Mouse (Mus musculus): Measurements from ENCODE around the gene Gm45234. TPM values are rescaled to one million over a fixed set of nuclear protein-coding genes. Genes with fewer than 3 reads are reported as not detected.

The Gm45234 gene
- total RNA-seq, 2 experiments from 2014 or later = not detected

- no peak for DNase-seq (ENCODE audit: low spot score in 2 of 2)
Measured at GRCm38 (mm10) chr6:124712918-124713317, 42.9 kb downstream of the Gm45234 start.

DNA sequence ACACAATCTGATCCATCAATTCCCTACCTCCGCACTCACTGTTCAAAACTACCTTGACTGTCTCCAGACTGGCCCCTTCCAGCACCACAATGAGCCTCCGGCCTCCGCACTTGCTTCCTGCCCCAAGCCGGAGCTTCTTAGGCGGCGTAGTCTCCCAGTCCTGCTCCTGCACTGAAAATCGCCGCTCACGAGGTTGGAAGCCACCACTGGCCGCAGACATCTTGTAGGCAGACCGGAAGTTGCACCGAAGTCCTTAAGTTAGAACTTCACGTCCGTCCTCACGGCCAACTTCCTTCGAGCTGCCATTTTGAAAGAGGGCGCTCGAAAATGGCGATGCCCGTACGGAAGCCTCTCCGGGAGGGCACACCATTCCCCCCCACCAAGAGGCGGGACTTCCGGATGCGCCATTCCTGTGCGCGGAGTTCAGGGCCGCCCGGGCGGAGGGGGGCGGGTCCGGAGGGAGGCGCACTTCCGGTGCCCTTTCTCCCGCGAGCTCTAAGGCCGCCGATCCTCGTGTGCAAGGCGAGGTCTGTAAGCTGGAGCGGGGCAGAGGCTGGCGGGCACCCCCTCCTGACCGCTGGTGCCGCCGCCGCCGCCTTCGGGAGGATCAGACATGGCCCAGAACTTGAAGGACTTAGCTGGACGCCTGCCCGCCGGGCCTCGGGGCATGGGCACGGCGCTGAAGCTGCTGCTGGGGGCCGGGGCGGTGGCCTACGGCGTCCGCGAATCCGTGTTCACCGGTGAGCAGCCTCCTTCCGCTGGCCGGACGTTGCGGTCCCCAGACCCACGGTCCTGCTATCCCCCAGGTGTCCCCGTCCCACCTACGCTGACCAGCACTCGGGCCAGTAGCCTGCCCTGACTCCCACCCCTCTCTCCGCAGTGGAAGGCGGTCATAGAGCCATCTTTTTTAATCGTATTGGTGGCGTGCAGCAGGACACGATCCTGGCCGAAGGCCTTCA, 43.7 kb downstream of the Gm45234 start, which contains the start of the genes Emg1 and Phb2:
Emg1 (minus strand) TSS at position 355 of the 959 bp plus-strand sequence.
Phb2 (plus strand) TSS at position 513 of the 959 bp plus-strand sequence.
- peak; percentile 98 to 99 for DNase-seq (ENCODE audit: low spot score in 2 of 2)

DNA sequence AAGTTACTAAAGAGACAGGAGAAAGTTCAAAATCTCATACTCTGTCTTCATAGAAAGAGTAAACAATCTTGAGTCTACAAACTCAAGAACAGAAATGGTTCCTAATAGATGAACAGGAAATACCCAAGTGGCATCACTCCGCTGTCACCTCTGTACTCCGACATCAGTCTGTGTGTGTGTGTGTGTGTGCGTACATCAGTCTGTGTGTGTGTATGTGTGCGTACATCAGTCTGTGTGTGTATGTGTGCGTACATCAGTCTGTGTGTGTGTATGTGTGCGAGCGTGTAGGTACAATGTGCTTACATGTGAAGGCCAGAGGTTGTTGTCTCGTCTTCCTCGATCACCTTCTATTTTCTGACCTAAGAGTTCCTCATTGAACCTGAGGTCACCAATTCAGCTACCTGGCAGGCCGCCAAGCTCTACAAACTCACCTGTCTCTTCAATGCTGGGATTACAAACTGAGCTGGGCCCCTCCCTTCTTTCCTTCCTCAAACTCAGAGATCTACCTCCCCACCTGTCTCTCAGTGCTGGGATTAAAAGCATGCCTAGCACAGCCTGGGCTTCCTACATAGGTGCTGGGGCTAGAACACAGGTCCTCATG, 47.4 kb downstream of the Gm45234 start:
- no peak for DNase-seq (ENCODE audit: low spot score in 2 of 2)

DNA sequence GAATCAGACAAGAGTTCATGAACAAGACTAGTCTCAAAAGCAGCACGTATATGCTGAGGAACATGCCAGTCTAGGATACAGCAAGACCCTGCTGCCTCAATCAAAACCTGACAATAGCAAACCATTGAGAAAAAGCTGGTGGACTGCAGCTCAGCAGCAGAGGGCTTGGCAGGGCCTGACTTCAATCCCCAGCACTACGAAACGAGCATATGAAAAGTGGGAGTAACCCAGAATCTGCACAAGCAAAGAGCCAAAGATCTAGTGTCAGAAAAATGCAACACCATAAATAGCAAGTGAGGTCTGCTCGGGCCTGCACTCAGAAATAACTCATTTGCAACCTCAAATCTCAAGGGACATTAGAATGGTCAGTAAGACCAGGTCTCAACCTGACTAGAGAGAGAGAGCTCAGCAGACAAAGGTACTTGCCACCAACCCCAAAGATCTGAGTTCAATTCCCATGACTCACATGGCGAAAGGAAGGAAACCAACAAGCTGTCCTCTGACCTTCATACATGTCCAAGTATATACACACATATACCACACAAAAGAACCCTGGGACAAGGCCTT, 49.7 kb downstream of the Gm45234 start:
- no peak for DNase-seq (ENCODE audit: low spot score in 2 of 2)

GRCm38 (mm10) chr6:124704417-124704816, 51.4 kb downstream of the Gm45234 start:
- DNase-seq (ENCODE audit: low spot score in 2 of 2) = no peak

DNA sequence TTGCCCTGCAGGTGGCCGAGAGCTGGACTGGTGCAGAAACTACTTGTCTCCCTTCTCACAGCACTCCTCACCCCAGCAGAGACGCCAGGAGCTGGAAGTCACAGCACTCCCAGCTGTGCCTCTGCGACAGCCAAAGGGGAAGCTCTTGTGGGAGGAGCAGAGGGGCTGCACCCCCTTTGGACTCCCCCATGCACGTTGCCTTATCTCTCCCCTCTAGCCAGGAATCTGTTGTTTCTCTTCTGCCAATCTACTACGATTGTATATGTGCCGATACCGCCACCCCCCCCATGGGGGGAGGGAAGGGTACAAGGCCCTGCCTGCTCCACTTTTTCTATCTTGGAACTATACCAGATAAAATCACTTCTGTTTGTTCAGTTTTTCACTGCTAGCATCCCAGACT, 52.0 kb downstream of the Gm45234 start:
- DNase-seq (ENCODE audit: low spot score in 2 of 2) = no peak

DNA sequence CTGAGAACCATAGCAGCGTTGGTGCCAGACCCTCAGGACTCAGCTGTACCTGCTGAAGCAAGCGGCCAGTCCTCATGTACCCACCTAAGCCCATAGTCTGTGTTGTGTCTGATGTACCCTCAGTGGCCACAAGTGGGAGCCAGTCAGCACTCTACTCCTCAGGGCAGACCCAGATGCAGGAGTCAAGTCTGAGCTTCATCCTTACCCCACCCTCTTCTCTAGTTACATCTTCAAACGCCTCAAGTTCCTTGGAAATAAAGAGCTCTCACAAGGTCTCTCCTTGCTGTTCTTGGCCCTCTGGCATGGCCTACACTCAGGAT, 53.1 kb downstream of the Gm45234 start:
- DNase-seq (ENCODE audit: low spot score in 2 of 2) = peak; percentile 57 to 65

- no peak for DNase-seq (ENCODE audit: low spot score in 2 of 2)
Measured at GRCm38 (mm10) chr6:124702102-124702783, 53.6 kb downstream of the Gm45234 start.

DNA sequence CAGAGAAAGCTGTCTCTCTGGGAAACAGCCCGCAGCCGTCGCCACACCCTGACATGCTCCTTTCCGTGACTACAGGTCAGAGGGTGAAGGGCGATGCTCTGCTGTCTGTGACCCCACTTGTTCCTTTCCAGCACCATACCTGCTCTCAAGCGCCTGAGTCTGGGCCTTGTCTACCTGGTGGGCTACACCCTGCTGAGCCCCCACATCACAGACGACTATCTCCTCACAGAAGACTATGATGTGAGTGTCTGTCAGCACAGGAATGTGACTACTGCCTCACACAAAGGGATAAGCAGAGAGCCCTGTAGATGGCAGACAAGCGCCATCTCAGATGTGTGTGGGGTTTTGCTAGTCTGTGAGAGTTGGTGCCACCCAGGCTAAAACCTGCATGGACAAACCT, 54.5 kb downstream of the Gm45234 start:
- no peak for DNase-seq (ENCODE audit: low spot score in 2 of 2)

DNA sequence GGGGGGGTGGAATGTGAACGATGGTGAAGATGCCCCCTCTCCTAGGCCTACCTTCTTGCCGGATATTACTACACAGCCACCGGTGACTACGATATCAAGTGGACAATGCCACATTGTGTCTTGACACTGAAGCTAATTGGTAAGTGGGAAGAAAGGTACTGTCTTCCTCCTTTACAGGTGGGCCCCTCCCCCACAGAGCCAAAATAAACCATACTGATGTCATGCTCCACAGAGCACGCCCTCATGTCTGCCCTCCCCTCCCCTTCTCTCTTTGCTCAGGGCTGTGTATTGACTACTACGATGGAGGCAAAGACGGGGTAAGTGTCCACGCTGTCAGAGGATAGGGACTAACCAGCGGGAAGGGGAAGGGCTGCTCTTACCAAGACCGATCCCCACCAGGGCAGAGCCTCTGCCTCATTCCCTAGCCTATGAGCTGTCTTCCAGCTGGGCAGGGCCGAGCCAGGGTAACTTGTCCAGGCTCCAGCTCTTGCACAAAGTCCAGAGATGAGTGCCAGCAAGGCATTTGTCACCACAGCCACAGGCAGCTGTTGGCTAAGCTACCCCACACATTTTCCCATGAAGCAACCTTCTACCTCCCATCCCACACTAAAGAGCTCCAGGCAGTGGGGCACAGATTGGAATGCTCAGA, 55.7 kb downstream of the Gm45234 start:
- peak; percentile 51 to 57 for DNase-seq (ENCODE audit: low spot score in 2 of 2)

GRCm38 (mm10) chr6:124699366-124699765, 56.5 kb downstream of the Gm45234 start:
- no peak for DNase-seq (ENCODE audit: low spot score in 2 of 2)

GRCm38 (mm10) chr6:124698751-124699150, 57.1 kb downstream of the Gm45234 start:
- DNase-seq (ENCODE audit: low spot score in 2 of 2) = no peak

GRCm38 (mm10) chr6:124696441-124697150, 59.2 kb downstream of the Gm45234 start:
- DNase-seq (ENCODE audit: low spot score in 2 of 2) = no peak

GRCm38 (mm10) chr6:124694166-124694955, 61.5 kb downstream of the Gm45234 start:
- peak in 1 of 2 experiments; percentile 52 for DNase-seq (ENCODE audit: low spot score in 2 of 2)

- DNase-seq (ENCODE audit: low spot score in 2 of 2) = no peak
Measured at GRCm38 (mm10) chr6:124693243-124693981, 62.4 kb downstream of the Gm45234 start.

- DNase-seq (ENCODE audit: low spot score in 2 of 2) = no peak
Measured at GRCm38 (mm10) chr6:124690517-124690916, 65.3 kb downstream of the Gm45234 start.
